Mouse (Mus musculus): ENCODE data around the gene Hsf4. TPM values are rescaled to one million over a fixed set of nuclear protein-coding genes. Genes with fewer than 3 reads are reported as not detected.

The Hsf4 gene
- total RNA-seq, 1 experiment from 2014 or later, result not detected

DNA sequence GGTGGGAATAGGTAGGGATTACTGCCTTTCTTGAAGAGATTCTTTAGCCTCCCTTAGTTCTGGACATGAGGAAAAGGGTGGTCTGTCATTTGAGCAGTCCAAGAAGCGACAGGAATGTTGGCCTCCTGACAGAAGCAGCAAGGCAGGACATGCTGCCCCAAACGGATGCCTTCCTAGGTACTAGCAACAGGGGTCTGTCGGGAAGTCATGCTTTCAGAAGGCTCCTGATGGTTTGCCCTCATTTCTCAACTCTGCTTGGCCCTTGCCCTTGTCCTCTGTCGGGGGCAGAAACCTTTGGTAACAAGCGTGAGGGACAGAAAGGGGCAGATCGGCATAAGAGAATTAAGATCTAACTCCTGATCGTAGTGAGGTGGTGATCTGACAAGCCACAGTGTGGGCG, 40.5 kb downstream of the Hsf4 start:
- ATAC-seq (replicated peaks in 1 of 2; ENCODE audit: insufficient read depth in 1 of 2, low FRiP score in 2 of 2, low TSS enrichment in 1 of 2, low read depth in 1 of 2, poor library complexity in 2 of 2, severe bottlenecking in 2 of 2), result no peak

DNA sequence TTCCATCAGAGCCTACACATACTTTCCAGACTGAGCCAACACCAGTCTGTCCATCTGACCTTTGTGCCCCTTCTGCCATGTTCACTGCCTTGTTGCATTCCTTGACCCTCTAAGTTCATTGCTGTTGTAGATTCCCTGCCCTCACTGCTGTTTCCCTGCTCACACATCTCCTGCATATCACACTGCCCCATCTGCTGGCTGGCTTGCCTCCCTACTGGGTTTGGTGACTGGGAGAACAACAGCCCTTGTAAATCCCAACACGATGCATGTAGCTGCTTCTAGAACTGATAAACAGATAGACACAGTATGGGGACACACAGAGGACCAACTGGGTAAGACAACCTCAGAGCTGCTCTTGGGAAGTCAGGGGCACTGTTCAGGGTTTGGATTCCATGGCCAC, 42.1 kb downstream of the Hsf4 start:
- peak in 1 of 2 experiments; percentile 16; a peak in 1 of 4 replicates for ATAC-seq (replicated peaks in 1 of 2; ENCODE audit: insufficient read depth in 1 of 2, low FRiP score in 2 of 2, low TSS enrichment in 1 of 2, low read depth in 1 of 2, poor library complexity in 2 of 2, severe bottlenecking in 2 of 2)

DNA sequence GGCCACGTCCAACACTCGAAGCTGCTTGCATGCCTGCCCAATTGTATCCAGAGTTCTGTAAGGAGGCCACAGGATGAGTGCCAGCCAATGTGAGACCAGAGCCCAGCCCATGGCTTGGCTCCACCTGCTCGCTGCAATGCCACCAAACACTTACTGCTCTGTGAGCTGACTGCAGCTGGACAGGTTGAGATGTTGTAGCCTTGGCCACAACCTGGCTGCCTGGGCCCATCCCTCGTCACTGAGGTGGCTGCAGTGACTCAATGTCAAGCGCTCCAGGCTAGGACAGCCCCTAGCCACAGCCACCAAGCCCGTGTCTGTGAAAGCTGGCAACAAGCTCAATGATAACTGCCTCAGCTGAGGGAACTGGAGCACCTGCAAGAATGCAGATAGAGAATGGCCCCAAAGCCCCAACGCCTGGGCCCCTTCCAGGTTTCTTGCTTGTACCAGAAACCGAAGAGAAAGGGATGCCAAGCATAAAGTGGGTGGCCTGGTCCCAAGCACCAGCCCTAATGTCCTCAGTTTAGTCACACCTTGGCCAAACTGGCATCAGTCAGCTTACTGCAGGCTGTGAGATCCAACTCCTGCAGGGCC, 43.4 kb downstream of the Hsf4 start:
- peak in 1 of 2 experiments; percentile 14; a peak in 1 of 4 replicates for ATAC-seq (replicated peaks in 1 of 2; ENCODE audit: insufficient read depth in 1 of 2, low FRiP score in 2 of 2, low TSS enrichment in 1 of 2, low read depth in 1 of 2, poor library complexity in 2 of 2, severe bottlenecking in 2 of 2)

DNA sequence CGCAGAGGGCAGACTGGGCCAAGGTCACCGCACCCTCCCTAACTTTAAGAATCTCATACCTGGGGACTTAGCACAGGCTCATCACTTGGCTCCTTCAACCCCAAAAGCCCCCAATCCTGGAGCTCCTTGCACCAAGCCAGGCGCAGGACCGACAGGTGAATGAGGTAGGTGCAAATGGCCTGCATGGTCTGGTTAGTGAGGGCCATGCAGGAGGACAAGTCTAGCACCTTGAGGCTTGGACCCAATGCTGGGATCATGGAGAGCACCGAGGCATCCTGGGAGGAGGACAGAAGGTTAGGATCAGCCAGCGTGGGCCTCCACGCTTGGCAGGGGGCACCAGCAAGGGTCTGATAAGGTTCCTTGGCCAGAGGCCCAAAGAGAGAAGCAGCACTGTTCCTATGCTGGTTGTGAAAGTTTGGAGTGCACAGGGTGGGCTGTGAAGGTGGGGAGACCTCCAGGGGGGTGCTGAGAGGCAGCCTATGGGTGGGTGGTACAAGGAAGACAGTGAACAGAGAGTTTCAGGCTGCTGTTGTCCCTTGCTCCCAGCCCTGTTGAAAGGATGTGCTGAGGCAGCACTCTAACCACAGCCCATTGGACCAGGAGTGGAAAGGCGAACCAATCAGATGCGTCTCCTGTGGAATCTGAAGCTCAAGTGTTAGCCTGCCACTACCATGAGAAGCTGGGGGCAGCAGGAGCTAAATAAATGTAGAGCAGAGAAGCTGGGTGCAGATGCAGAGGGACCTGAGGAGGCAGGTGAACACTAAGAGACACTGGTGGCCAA, 44.2 kb downstream of the Hsf4 start:
- ATAC-seq (replicated peaks in 1 of 2; ENCODE audit: insufficient read depth in 1 of 2, low FRiP score in 2 of 2, low TSS enrichment in 1 of 2, low read depth in 1 of 2, poor library complexity in 2 of 2, severe bottlenecking in 2 of 2), result no peak

GRCm38 (mm10) chr8:105315073-105315769, 45.6 kb downstream of the Hsf4 start:
- ATAC-seq (replicated peaks in 1 of 2; ENCODE audit: insufficient read depth in 1 of 2, low FRiP score in 2 of 2, low TSS enrichment in 1 of 2, low read depth in 1 of 2, poor library complexity in 2 of 2, severe bottlenecking in 2 of 2), result no peak

GRCm38 (mm10) chr8:105317941-105318340, 48.3 kb downstream of the Hsf4 start:
- no peak for ATAC-seq (replicated peaks in 1 of 2; ENCODE audit: insufficient read depth in 1 of 2, low FRiP score in 2 of 2, low TSS enrichment in 1 of 2, low read depth in 1 of 2, poor library complexity in 2 of 2, severe bottlenecking in 2 of 2)

DNA sequence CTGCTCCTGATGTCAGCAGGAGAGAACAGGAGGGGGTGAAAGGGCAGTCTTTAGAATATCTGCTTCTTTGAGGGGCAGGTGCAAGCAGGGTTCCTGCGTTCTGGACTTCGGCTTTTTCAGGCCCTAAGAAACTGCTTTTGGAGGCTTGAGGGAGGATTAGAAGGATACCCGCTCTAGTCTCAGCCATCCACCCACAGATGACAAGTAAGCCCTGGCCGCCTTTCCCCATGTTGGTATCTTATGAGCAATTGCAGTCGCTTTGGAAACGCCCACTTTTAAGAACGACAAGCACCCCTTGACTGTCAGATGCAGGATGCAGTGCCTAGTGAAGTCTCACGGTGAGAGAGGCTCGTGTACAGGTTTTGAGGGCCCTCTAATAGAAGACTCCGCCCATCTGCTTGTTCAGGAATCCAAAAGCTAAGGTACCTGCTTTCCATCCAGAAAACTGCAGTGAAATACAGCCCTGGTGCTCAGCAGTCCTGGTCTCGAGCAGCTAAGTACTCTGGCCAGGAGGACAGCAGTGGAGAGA, 49.1 kb downstream of the Hsf4 start:
- ATAC-seq (replicated peaks in 1 of 2; ENCODE audit: insufficient read depth in 1 of 2, low FRiP score in 2 of 2, low TSS enrichment in 1 of 2, low read depth in 1 of 2, poor library complexity in 2 of 2, severe bottlenecking in 2 of 2), result no peak

- ATAC-seq (replicated peaks in 1 of 2; ENCODE audit: insufficient read depth in 1 of 2, low FRiP score in 2 of 2, low TSS enrichment in 1 of 2, low read depth in 1 of 2, poor library complexity in 2 of 2, severe bottlenecking in 2 of 2), result no peak
These were observed 53.6 kb downstream of the Hsf4 start for GRCm38 (mm10) chr8:105323183-105323582.

Other genes with a start within 250 kb of the Hsf4 start
- gene Ces3a, start 221.2 kb upstream of the Hsf4 start, total RNA-seq (2017), result not detected in 2 replicates
- gene Ces3b, start 186.0 kb upstream of the Hsf4 start, total RNA-seq (2017), result not detected in 2 replicates
- gene Ces4a, start 138.0 kb upstream of the Hsf4 start, total RNA-seq (2017), result not detected in 2 replicates
- gene Cbfb, start 99.1 kb upstream of the Hsf4 start, total RNA-seq (2017), result 204 and 237 TPM in 2 replicates
- 15.1 and 15.7 TPM in 2 replicates for gene D230025D16Rik, start 44.7 kb upstream of the Hsf4 start, total RNA-seq (2017)
- 0.50 TPM in 1 of 2 replicates, not detected in the other for gene B3gnt9, start 14.6 kb upstream of the Hsf4 start, total RNA-seq (2017)
- 17.6 and 20.2 TPM in 2 replicates for gene Tradd, start 5.2 kb upstream of the Hsf4 start, total RNA-seq (2017)
- 4.1 and 4.9 TPM in 2 replicates for gene Fbxl8, start 5.2 kb upstream of the Hsf4 start, total RNA-seq (2017)
- gene Nol3, start 6.3 kb downstream of the Hsf4 start, total RNA-seq (2017), result 0.30 and 0.31 TPM in 2 replicates
- 3.4 and 4.5 TPM in 2 replicates for gene 4931428F04Rik, start 20.1 kb downstream of the Hsf4 start, total RNA-seq (2017)
- gene Exoc3l, start 26.3 kb downstream of the Hsf4 start, total RNA-seq (2017), result 1.2 and 4.0 TPM in 2 replicates
- gene E2f4, start 27.9 kb downstream of the Hsf4 start, total RNA-seq (2017), result 34.3 and 55.3 TPM in 2 replicates
- 3.5 and 4.6 TPM in 2 replicates for gene Elmo3, start 35.8 kb downstream of the Hsf4 start, total RNA-seq (2017)
- gene Lrrc29, start 56.5 kb downstream of the Hsf4 start, total RNA-seq (2017), result 0.65 and 2.6 TPM in 2 replicates
- gene Tmem208, start 56.6 kb downstream of the Hsf4 start, total RNA-seq (2017), result 28.1 and 63.6 TPM in 2 replicates
- 5.1 and 6.4 TPM in 2 replicates for gene Fhod1, start 78.2 kb downstream of the Hsf4 start, total RNA-seq (2017)
- gene Slc9a5, start 79.0 kb downstream of the Hsf4 start, total RNA-seq (2017), result 0.35 and 1.4 TPM in 2 replicates
- gene Plekhg4, start 103.5 kb downstream of the Hsf4 start, total RNA-seq (2017), result 0.31 TPM in 1 of 2 replicates, not detected in the other
- gene Kctd19, start 143.7 kb downstream of the Hsf4 start, total RNA-seq (2017), result not detected in 2 replicates
- gene Lrrc36, start 143.8 kb downstream of the Hsf4 start, total RNA-seq (2017), result 0.20 and 2.1 TPM in 2 replicates
- gene Tppp3, start 201.7 kb downstream of the Hsf4 start, total RNA-seq (2017), result 3.2 TPM in 1 of 2 replicates, not detected in the other
- gene Zdhhc1, start 227.1 kb downstream of the Hsf4 start, total RNA-seq (2017), result 7.3 and 11.2 TPM in 2 replicates
- gene Hsd11b2, start 249.0 kb downstream of the Hsf4 start, total RNA-seq (2017), result not detected in 2 replicates